ENCODE assay signal across 26 mouse cellular contexts in the genomic region with DNA sequence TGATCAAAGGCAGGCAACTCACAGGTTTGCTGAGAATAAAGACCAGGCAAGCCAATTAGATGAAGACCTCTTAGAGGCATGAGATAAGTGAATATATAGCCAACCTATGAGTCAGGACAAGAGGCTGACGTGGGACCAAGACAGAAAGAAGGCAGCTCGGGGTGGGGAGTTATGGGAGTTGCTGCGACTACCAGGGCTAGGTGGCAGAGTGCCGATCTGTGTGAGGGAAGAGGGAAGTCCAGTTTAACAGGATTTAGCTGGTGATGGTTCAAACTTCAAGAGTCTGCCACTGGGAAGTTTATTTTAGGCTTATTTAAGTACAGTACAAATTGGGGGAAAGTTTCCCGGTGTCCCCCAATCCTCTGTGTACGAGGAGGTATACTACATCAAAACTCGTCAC.
"Had no signal": no experiment of that assay in that cellular context is flagged by ENCODE, and none has a peak within 500 bp of the region (broad histone marks: within the 10 kb centered on the region; RNA-seq: fewer than 3 reads in every experiment).

No protein-coding gene starts in this region.

- H3K9me3 ChIP-seq: heart, embryonic 13.5 days; heart, embryonic 15.5 days; hindbrain, embryonic 10.5 days; hindbrain, embryonic 12.5 days; intestine, embryonic 15.5 days; limb, embryonic 10.5 days; limb, embryonic 12.5 days had no signal

- H3K4me3 ChIP-seq: heart, adult 2 months; heart, embryonic 13.5 days; heart, embryonic 15.5 days; hindbrain, embryonic 10.5 days; hindbrain, embryonic 12.5 days; intestine, embryonic 15.5 days; layer of hippocampus, adult 2 months; left cerebral cortex, adult 2 months; limb, embryonic 10.5 days; limb, embryonic 12.5 days had no signal

- H3K4me2 ChIP-seq: heart, embryonic 11.5 days; heart, embryonic 13.5 days; heart, embryonic 15.5 days; hindbrain, embryonic 12.5 days; hindbrain, embryonic 14.5 days; intestine, embryonic 15.5 days; limb, embryonic 12.5 days had no signal

- H3K36me3 ChIP-seq: heart, embryonic 13.5 days; heart, embryonic 15.5 days; hindbrain, embryonic 10.5 days; hindbrain, embryonic 12.5 days; intestine, embryonic 15.5 days; limb, embryonic 10.5 days; limb, embryonic 12.5 days had no signal

- ATAC-seq: hindbrain, embryonic 16.5 days; inflammation-experienced regulatory T-cells, adult 6 months; intestine, embryonic 15.5 days; intestine, postnatal 0 days had no signal

- H3K9ac ChIP-seq: heart, embryonic 13.5 days; heart, embryonic 15.5 days; hindbrain, embryonic 12.5 days; hindbrain, embryonic 14.5 days; intestine, embryonic 15.5 days; limb, embryonic 12.5 days had no signal

- H3K4me1 ChIP-seq: heart, embryonic 15.5 days; hindbrain, embryonic 12.5 days; intestine, embryonic 15.5 days had no signal

- DNase-seq: gastrocnemius, postnatal 14 days; gastrocnemius, postnatal 36 days; heart, adult 11 months; heart, adult 2 months; heart, postnatal 14 days; heart, postnatal 36 days; kidney, adult 18-20 months; kidney, adult 8-10 months; kidney, postnatal 10 days; kidney, postnatal 25 days; kidney, postnatal 4 days; liver had no signal

- H3K27ac ChIP-seq: heart, adult 2 months; heart, embryonic 13.5 days; heart, embryonic 15.5 days; hindbrain, embryonic 10.5 days; hindbrain, embryonic 12.5 days; hindbrain, embryonic 14.5 days; intestine, embryonic 15.5 days; layer of hippocampus, adult 2 months; left cerebral cortex, adult 2 months; limb, embryonic 10.5 days; limb, embryonic 12.5 days had no signal
